Comparison of ENCODE assay signal across 8 mouse cellular contexts in genomic region chr6:108476797-108477235, GRCm38 (mm10).
DNase-seq lines count a peak whose midpoint lies in the region; ATAC-seq lines count a peak whose summit lies in the region.

No protein-coding gene starts in this region.

- H3K27me3 ChIP-seq in midbrain, embryonic 14.5 days (ENCODE audit: control insufficient read depth, insufficient read depth, low read length) = no peaks in the 10 kb centered on the region

- H3K9ac ChIP-seq in midbrain, embryonic 14.5 days (replicated peaks; ENCODE audit: low read length) = no peak overlapping the region

- no peaks in the 10 kb centered on the region for H3K36me3 ChIP-seq in midbrain, embryonic 14.5 days (ENCODE audit: control insufficient read depth, insufficient read depth, low read length)

- peak; percentile 92 for ATAC-seq in monocyte, adult 5-6 weeks (replicated peaks; ENCODE audit: insufficient number of reproducible peaks, low FRiP score, low TSS enrichment, poor library complexity, severe bottlenecking)
- ATAC-seq in midbrain, embryonic 14.5 days (ENCODE audit: low FRiP score, low TSS enrichment) = no peak

- peaks cover 8% of the 10 kb centered on the region for H3K4me1 ChIP-seq in brown adipose tissue, adult 24 weeks (ENCODE audit: control insufficient read depth, insufficient read depth, insufficient read length, low read length)
- no peaks in the 10 kb centered on the region for H3K4me1 ChIP-seq in midbrain, embryonic 14.5 days (ENCODE audit: control insufficient read depth, insufficient read depth, low read length)

- peak; percentile 14 to 16 for DNase-seq in cerebellum, postnatal 10 days
- DNase-seq in cerebellum, adult 18-20 months = no peak
- DNase-seq in kidney, postnatal 10 days = peak; percentile 81
- no peak for DNase-seq in midbrain, embryonic 14.5 days
- DNase-seq in thymus, postnatal 25 days = no peak
- DNase-seq in thymus, postnatal 14 days = no peak

- 89% methylated on average over 8 of the region's 8 CpGs for WGBS in midbrain, embryonic 14.5 days

- no peak overlapping the region for H3K4me3 ChIP-seq in brown adipose tissue, adult 24 weeks (ENCODE audit: insufficient read depth, low read depth, low read length)
- H3K4me3 ChIP-seq in midbrain, embryonic 14.5 days (replicated peaks; ENCODE audit: low read depth, low read length) = no peak overlapping the region

- peak overlapping the region; percentile 82 for H3K27ac ChIP-seq in brown adipose tissue, adult 24 weeks (replicated peaks; ENCODE audit: low read depth, low read length)
- no peak overlapping the region for H3K27ac ChIP-seq in midbrain, embryonic 14.5 days (replicated peaks; ENCODE audit: low read depth, low read length)

- no peaks in the 10 kb centered on the region for H3K9me3 ChIP-seq in midbrain, embryonic 14.5 days (ENCODE audit: control insufficient read depth, low read length)

- H3K4me2 ChIP-seq in midbrain, embryonic 14.5 days (ENCODE audit: low read length) = no peak overlapping the region

Comparison
In these comparisons a context has a peak if more than half of its experiments do, and no peak if none do; other contexts are left out.
1. DNase-seq: peak in cerebellum, postnatal 10 days (2 of 2) and kidney, postnatal 10 days (single experiment); none in cerebellum, adult 18-20 months (0 of 2), midbrain, embryonic 14.5 days (single experiment), thymus, postnatal 25 days (single experiment) and thymus, postnatal 14 days (single experiment).